Mouse (Mus musculus) kidney, postnatal 4 days (tissue): ENCODE data around the gene Mark1.

Experiments used
- DNase-seq, 2 experiments: peaks; one replicate each; pipeline ENCODE4 v3.0.0; 2021; ENCODE audit warnings: mixed read lengths in 2 of 2

Mark1 gene

DNA sequence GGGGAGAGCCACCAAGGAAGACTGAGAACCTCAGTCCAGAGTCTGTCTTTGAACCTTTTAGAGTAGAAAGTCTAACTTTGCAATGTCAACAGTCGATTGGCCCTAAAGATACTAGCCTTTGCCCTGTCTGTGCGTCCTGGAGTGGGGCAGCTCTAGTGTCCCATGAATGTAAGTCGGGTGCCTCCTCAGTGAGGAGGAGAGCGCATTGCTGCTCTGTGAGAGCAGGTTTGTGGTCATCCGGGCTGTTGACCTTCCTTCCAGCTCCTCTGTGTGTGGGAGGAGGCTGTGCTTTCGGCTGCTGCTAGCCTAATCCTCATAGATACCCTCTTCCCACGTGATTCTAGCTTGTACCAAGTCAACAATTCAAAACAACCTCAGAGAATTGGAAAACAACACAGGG lies 148.2 kb downstream of the Mark1 start:
- DNase-seq = peak; percentile 45 to 64

DNA sequence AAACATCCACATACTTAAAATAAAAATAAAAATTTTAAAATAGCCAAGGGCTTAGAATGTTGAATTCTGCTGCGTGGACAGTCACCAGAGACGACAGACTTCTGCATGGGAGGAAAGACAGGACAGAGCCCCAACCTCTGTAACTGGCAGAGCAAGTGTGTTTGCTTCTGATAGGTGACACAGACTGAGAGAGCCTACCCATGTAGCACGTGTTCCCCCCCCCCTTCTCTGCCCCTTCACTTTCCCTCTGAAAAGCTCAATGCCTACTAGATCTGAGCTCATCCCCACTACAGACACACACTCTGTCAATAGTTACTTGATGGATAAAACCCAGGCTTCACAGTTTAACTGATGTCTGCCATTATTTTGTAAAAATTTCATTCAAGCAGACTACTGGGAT lies 152.4 kb downstream of the Mark1 start:
- no peak for DNase-seq
